In the genomic region with DNA sequence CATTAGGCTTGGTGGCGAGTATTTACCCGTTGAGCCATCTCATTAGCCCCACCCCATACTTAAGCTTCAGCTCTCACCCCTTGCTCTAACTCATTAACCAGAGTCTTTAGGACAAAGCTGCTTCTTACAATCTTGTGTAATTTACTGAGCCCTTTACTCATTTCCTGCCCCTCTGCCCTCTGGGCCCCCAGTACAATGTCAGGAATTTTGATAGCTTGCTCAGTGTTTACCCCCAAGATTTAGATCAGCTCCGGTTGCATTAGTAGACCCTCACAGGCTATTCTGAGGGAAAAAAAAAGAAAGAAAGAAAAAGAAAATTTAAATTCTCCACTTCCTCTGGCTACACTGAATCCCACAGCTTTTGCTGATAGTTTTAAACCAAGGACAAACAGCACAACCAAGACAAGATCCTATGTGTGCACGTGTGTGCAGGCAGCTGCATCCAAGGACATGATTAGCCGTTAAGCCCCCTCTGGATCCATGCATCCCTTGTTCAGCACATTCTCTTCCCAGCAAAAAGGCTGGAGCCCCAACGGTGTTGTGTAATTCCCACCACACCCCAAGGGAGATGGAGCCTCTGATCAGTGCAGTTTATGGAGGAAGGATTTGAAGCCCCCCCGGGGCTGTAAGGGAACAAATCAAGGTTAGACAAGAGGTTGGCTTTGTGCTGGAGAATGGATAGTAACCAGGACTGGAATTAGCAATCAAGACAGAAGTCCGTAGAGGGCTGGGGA, we compare ENCODE assay signal across 9 mouse cellular contexts. TPM values are rescaled to one million over a fixed set of nuclear protein-coding genes. Genes with fewer than 3 reads are reported as not detected.
A peak's percentile ranks its signal among the peaks of the same experiment; 100 is the strongest.
DNase-seq lines count a peak whose midpoint lies in the region; ATAC-seq and TF ChIP-seq lines count a peak whose summit lies in the region.
"Had no signal": no experiment of that assay in that cellular context is flagged by ENCODE, and none has a peak within 500 bp of the region (broad histone marks: within the 10 kb centered on the region; RNA-seq: fewer than 3 reads in every experiment).

No protein-coding gene starts in this region.

- H3K27ac ChIP-seq in heart, embryonic 11.5 days (ENCODE audit: low read depth, low read length), result 0 out of 2 replicates have a peak overlapping the region, but pooled peaks have one; percentile 55
- H3K27ac ChIP-seq in intestine, embryonic 15.5 days, result peak overlapping the region; percentile 51
- H3K27ac ChIP-seq in midbrain, embryonic 14.5 days (replicated peaks; ENCODE audit: low read depth, low read length), result no peak overlapping the region

- no peaks in the 10 kb centered on the region for H3K36me3 ChIP-seq in heart, embryonic 11.5 days (ENCODE audit: control insufficient read depth, insufficient read depth, low read length)
- H3K36me3 ChIP-seq in intestine, embryonic 15.5 days, result no peaks in the 10 kb centered on the region
- H3K36me3 ChIP-seq in midbrain, embryonic 14.5 days (ENCODE audit: control insufficient read depth, insufficient read depth, low read length), result no peaks in the 10 kb centered on the region

- 0 out of 2 replicates have a peak overlapping the region, but pooled peaks have one; percentile 8 for H3K4me2 ChIP-seq in heart, embryonic 11.5 days
- peak overlapping the region; percentile 7; the same call in 1 of the 2 replicates for H3K4me2 ChIP-seq in intestine, embryonic 15.5 days (replicated peaks)
- no peak overlapping the region for H3K4me2 ChIP-seq in midbrain, embryonic 14.5 days (ENCODE audit: low read length)

- H3K27me3 ChIP-seq in heart, embryonic 11.5 days (ENCODE audit: control insufficient read depth, insufficient read depth, low read length), result no peaks in the 10 kb centered on the region
- no peaks in the 10 kb centered on the region for H3K27me3 ChIP-seq in intestine, embryonic 15.5 days (replicated peaks)
- H3K27me3 ChIP-seq in midbrain, embryonic 14.5 days (ENCODE audit: control insufficient read depth, insufficient read depth, low read length), result no peaks in the 10 kb centered on the region

- H3K9ac ChIP-seq in heart, embryonic 11.5 days (ENCODE audit: low read depth, low read length), result peak overlapping the region; percentile 18; the same call in 1 of the 2 replicates
- H3K9ac ChIP-seq in intestine, embryonic 15.5 days, result no peak overlapping the region
- no peak overlapping the region for H3K9ac ChIP-seq in midbrain, embryonic 14.5 days (replicated peaks; ENCODE audit: low read length)

- ATAC-seq in heart, embryonic 11.5 days (replicated peaks; ENCODE audit: insufficient number of reproducible peaks, low FRiP score, low TSS enrichment), result no peak
- peak; percentile 74 for ATAC-seq in intestine, embryonic 15.5 days
- no peak for ATAC-seq in midbrain, embryonic 14.5 days (ENCODE audit: low FRiP score, low TSS enrichment)

- no peak for DNase-seq in heart, postnatal 4 days
- peak; percentile 63 for DNase-seq in brain, embryonic 14.5 days (ENCODE audit: low read depth)
- DNase-seq in midbrain, embryonic 14.5 days, result peak; percentile 33
- DNase-seq in cerebellum, postnatal 10 days, result no peak
- no peak for DNase-seq in frontal cortex, postnatal 25 days (ENCODE audit: low spot score in 2 of 2)
- DNase-seq in cerebellum, postnatal 25 days, result no peak

- peaks cover 9% of the 10 kb centered on the region for H3K4me1 ChIP-seq in heart, embryonic 11.5 days (ENCODE audit: control insufficient read depth, insufficient read depth, low read length)
- peaks cover 27% of the 10 kb centered on the region for H3K4me1 ChIP-seq in intestine, embryonic 15.5 days (replicated peaks)
- H3K4me1 ChIP-seq in midbrain, embryonic 14.5 days (ENCODE audit: control insufficient read depth, insufficient read depth, low read length), result 0 out of 2 replicates have a peak, but pooled peaks cover 7% of the 10 kb centered on the region

- 24% methylated on average over 8 of the region's 8 CpGs for WGBS in heart, embryonic 11.5 days (ENCODE audit: insufficient replicate concordance)
- 6% methylated on average over 8 of the region's 8 CpGs for WGBS in intestine, embryonic 15.5 days
- WGBS in midbrain, embryonic 14.5 days, result 32% methylated on average over 8 of the region's 8 CpGs

- no peak for TF ChIP-seq POLR2A in brain, embryonic 14.5 days (IDR thresholded peaks at IDR 0.05; ENCODE audit: borderline replicate concordance, extremely low read depth, insufficient read depth, insufficient read length, poor library complexity, severe bottlenecking)

- H3K9me3 ChIP-seq in heart, embryonic 11.5 days (replicated peaks; ENCODE audit: control insufficient read depth, low read length), result no peaks in the 10 kb centered on the region
- H3K9me3 ChIP-seq in intestine, embryonic 15.5 days, result no peaks in the 10 kb centered on the region
- H3K9me3 ChIP-seq in midbrain, embryonic 14.5 days (ENCODE audit: control insufficient read depth, low read length), result no peaks in the 10 kb centered on the region

- no peak for TF ChIP-seq CTCF in brain, embryonic 14.5 days (IDR thresholded peaks at IDR 0.05; ENCODE audit: borderline replicate concordance, extremely low read depth, insufficient read depth, insufficient read length)

- no peak overlapping the region for H3K4me3 ChIP-seq in heart, embryonic 11.5 days (ENCODE audit: low read depth, low read length)
- H3K4me3 ChIP-seq in intestine, embryonic 15.5 days (replicated peaks), result no peak overlapping the region
- no peak overlapping the region for H3K4me3 ChIP-seq in midbrain, embryonic 14.5 days (replicated peaks; ENCODE audit: low read depth, low read length)
- H3K4me3 ChIP-seq: myocyte had no signal

RNA-seq across cellular contexts. Expression of gene Usp29, which starts 54.1 kb away (rescaled TPM):
- polyA plus RNA-seq in heart, embryonic 11.5 days (2014; fragmentation: Nextera tagmentation; extraction: Ambion mirVana), result 14.5 and 15.5 TPM in 2 replicates
- total RNA-seq in heart, postnatal 4 days (2021), result 1 to 10 TPM; 4.5 to 4.6 TPM
- polyA plus RNA-seq in brain, embryonic 14.5 days (2012; rRNA removed), result 21.1 and 38.4 TPM in 2 replicates
- polyA plus RNA-seq in intestine, embryonic 15.5 days (2015; fragmentation: Nextera tagmentation; extraction: Ambion mirVana), result 3.4 and 4.1 TPM in 2 replicates
- polyA plus RNA-seq in midbrain, embryonic 14.5 days (2014; fragmentation: Nextera tagmentation; extraction: Ambion mirVana), result 31.6 and 35.0 TPM in 2 replicates

RNA-seq across cellular contexts. Expression of gene Peg3, which starts 54.3 kb away (rescaled TPM):
- polyA plus RNA-seq in heart, embryonic 11.5 days (2014; fragmentation: Nextera tagmentation; extraction: Ambion mirVana), result 214 TPM in 2 replicates
- 10 to 100 TPM; 69.5 to 75.3 TPM for total RNA-seq in heart, postnatal 4 days (2021)
- 58.8 and 88.4 TPM in 2 replicates for polyA plus RNA-seq in brain, embryonic 14.5 days (2012; rRNA removed)
- 103 and 113 TPM in 2 replicates for polyA plus RNA-seq in intestine, embryonic 15.5 days (2015; fragmentation: Nextera tagmentation; extraction: Ambion mirVana)
- 74.3 and 99.0 TPM in 2 replicates for polyA plus RNA-seq in midbrain, embryonic 14.5 days (2014; fragmentation: Nextera tagmentation; extraction: Ambion mirVana)

Comparison
In these comparisons a context has a peak if more than half of its experiments do, and no peak if none do; other contexts are left out.
1. DNase-seq: peak in brain, embryonic 14.5 days (single experiment) and midbrain, embryonic 14.5 days (single experiment); none in heart, postnatal 4 days (single experiment), cerebellum, postnatal 10 days (0 of 2), frontal cortex, postnatal 25 days (0 of 2) and cerebellum, postnatal 25 days (0 of 2).